In the genomic region with DNA sequence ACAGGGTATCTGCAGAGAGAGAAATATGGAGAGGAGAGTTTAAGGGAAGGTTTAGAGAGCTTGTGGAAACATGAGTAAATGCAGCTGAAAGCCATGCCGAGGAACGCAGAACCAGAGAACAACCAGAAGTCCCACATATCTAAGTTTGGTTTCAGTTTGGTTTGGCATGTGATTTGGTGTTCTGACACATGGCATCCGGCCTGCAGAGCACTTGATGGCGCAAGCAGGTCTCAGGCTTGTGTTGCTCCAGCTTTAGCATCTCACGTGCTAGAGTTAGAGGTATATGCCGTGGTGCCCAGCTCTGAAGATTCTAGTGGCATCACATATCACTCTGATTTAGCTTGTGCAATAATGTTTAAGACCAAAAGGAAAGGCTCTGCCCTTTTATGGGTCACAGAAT, we compare ENCODE assay signal across 9 mouse cellular contexts. TPM values are rescaled to one million over a fixed set of nuclear protein-coding genes. Genes with fewer than 3 reads are reported as not detected.
"Had no signal": no experiment of that assay in that cellular context is flagged by ENCODE, and none has a peak within 500 bp of the region (broad histone marks: within the 10 kb centered on the region; RNA-seq: fewer than 3 reads in every experiment).

No protein-coding gene starts in this region.

- ATAC-seq: midbrain, embryonic 16.5 days had no signal

- DNase-seq: kidney, adult 18-20 months; kidney, postnatal 10 days; kidney, postnatal 4 days; lung, adult 18-20 months; lung, postnatal 4 days; retina, postnatal 1 day; thymus, postnatal 36 days had no signal

RNA-seq across cellular contexts. Expression of a gene that starts 46.4 kb away (rescaled TPM):
- total RNA-seq: megakaryocyte-erythroid progenitor cell, adult 5-6 weeks had no signal
